Mouse (Mus musculus) forebrain, embryonic 16.5 days (tissue): ENCODE results near the gene Tedc2. TPM values are rescaled to one million over a fixed set of nuclear protein-coding genes. Genes with fewer than 3 reads are reported as not detected.

Experiments used
- ATAC-seq: fragments of 200-750 bp; cut with Nextera tagmentation; 2 replicates; pipeline ENCODE4 v1.8.0; 2017; ENCODE audit warnings: mild to moderate bottlenecking, moderate library complexity
- H3K27ac ChIP-seq: fragments of 300-500 bp; sonication (generic); 2 replicates; pipeline ENCODE4 v1.5.1; 2014; ENCODE audit warnings: low read length, control low read depth
- H3K27me3 ChIP-seq: fragments of 300-500 bp; sonication (generic); replicated peaks from 2 replicates; pipeline ENCODE4 v1.6.1; 2014; ENCODE audit warnings: low read length; ENCODE audit not compliant: control insufficient read depth, insufficient read depth
- H3K36me3 ChIP-seq: fragments of 300-500 bp; sonication (generic); 2 replicates; pipeline ENCODE4 v1.6.1; 2014; ENCODE audit not compliant: control insufficient read depth, insufficient read depth
- H3K4me1 ChIP-seq: fragments of 300-500 bp; sonication (generic); replicated peaks from 2 replicates; pipeline ENCODE4 v1.6.1; 2014; ENCODE audit warnings: low read length; ENCODE audit not compliant: control insufficient read depth, insufficient read depth
- H3K4me2 ChIP-seq: fragments of 300-500 bp; sonication (generic); 2 replicates; pipeline ENCODE4 v1.6.1; 2014; ENCODE audit warnings: mild to moderate bottlenecking, low read length, control low read depth
- H3K4me3 ChIP-seq: fragments of 300-500 bp; sonication (generic); replicated peaks from 2 replicates; pipeline ENCODE4 v1.5.1; 2014; ENCODE audit warnings: mild to moderate bottlenecking, low read length, control low read depth
- H3K9ac ChIP-seq: fragments of 300-500 bp; sonication (generic); replicated peaks from 2 replicates; pipeline ENCODE4 v1.6.1; 2014; ENCODE audit warnings: low read depth, low read length, control low read depth
- H3K9me3 ChIP-seq: fragments of 300-500 bp; sonication (generic); 2 replicates; pipeline ENCODE4 v1.6.1; 2016; ENCODE audit warnings: low read length; ENCODE audit not compliant: control insufficient read depth
- WGBS: fragments of 180-500 bp; shearing (Covaris S2); extraction: QIAGEN DNeasy Blood & Tissue Kit; methylation state at CpG from one replicate; pipeline ENCODE4 v1.1.7; 2014; 5-methylcytosine and 5-hydroxymethylcytosine counted together
- polyA plus RNA-seq: library from polyadenylated mRNA; unstranded; fragments of >200 nt; fragmentation: Nextera tagmentation; extraction: Ambion mirVana; gene quantifications from 2 replicates; pipeline ENCODE4 v1.2.1, GENCODE M21; 2015

The Tedc2 gene
- polyA plus RNA-seq, 1 experiment from 2014 or later = 12.2 TPM

DNA sequence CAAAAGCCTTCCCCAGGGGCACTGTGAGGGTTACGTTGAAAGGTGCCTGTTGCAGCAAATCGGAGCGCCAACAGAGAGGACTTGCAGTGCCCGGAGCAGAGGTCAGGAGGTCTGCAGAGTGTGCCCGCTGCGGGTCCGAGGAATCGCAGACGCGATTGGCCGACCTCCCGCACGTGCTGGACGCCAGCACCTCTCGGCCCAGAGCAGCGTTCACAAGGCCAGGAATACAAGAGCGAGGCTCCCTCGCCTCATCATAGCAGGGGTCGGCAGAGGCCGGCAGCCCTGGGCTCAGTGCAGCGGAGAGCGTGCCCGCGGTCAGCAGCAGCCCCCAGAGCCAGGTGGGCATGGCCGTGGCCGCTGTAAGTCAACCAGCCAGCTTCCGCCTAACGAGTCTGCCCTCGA lies 12.0 kb downstream of the Tedc2 start:
- WGBS = 2% methylated on average over 29 of the region's 29 CpGs
- peak overlapping the region; percentile 78 for H3K9ac ChIP-seq
- peak overlapping the region; percentile 59 for H3K27ac ChIP-seq
- ATAC-seq = no peak
- H3K27me3 ChIP-seq = peaks cover 8% of the 10 kb centered on the region; the same call in 1 of the 2 replicates
- peaks cover 73% of the 10 kb centered on the region for H3K4me1 ChIP-seq
- peak overlapping the region; percentile 96 for H3K4me2 ChIP-seq
- no peaks in the 10 kb centered on the region for H3K36me3 ChIP-seq
- peak overlapping the region; percentile 54 for H3K4me3 ChIP-seq
- H3K9me3 ChIP-seq = no peaks in the 10 kb centered on the region

DNA sequence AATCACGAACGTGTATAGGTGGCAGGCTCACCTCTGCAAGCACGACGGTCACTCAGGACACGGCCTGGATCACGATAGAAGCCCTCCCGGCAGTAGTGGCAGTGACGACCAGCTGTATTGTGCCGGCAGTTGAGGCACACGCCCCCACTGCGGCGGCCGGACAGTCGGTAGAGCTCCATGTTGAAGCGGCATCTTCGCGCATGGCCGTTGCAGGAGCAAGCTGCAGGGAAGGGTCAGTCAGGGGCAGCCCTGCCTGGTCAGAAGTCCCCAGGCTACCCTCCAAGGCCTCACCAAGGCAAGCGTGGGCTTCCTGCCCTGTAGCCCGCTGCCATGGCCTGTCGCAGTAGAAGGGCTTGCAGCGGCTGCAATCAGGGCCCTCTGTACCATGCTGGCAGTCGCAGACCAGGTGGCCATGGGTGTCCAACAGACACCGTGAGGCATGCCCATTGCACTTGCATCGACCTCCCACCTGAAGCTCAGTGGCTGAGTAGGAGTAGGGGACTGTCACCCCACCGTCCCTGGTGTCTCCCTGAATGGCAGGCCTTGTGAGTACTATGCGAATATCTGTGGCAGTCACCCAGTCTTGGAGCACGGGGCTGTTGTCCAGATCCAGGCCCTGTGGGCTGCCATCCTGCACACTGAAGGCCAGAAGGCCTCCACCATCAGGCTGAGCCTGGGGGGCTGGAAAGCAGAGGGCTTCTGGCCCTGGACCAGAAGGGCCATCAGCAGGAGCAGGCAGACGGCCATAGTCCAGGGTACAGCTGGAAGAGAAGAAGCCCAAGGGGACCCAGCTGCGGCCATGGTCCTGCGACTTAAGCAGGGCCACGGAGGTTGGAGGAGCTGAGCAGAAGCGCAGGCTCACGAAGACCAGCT lies 12.6 kb downstream of the Tedc2 start:
- no peak for ATAC-seq
- Histone ChIP-seq H3K27me3 (peaks cover 8% of the 10 kb centered on the region; the same call in 1 of the 2 replicates), H3K4me2 (peak overlapping the region; percentile 96), H3K4me3 (peak overlapping the region; percentile 54), H3K9ac (peak overlapping the region; percentile 78), H3K36me3 (no peaks in the 10 kb centered on the region), H3K27ac (no peak overlapping the region), H3K4me1 (peaks cover 77% of the 10 kb centered on the region), H3K9me3 (no peaks in the 10 kb centered on the region)
- WGBS = 64% methylated on average over 34 of the region's 34 CpGs

DNA sequence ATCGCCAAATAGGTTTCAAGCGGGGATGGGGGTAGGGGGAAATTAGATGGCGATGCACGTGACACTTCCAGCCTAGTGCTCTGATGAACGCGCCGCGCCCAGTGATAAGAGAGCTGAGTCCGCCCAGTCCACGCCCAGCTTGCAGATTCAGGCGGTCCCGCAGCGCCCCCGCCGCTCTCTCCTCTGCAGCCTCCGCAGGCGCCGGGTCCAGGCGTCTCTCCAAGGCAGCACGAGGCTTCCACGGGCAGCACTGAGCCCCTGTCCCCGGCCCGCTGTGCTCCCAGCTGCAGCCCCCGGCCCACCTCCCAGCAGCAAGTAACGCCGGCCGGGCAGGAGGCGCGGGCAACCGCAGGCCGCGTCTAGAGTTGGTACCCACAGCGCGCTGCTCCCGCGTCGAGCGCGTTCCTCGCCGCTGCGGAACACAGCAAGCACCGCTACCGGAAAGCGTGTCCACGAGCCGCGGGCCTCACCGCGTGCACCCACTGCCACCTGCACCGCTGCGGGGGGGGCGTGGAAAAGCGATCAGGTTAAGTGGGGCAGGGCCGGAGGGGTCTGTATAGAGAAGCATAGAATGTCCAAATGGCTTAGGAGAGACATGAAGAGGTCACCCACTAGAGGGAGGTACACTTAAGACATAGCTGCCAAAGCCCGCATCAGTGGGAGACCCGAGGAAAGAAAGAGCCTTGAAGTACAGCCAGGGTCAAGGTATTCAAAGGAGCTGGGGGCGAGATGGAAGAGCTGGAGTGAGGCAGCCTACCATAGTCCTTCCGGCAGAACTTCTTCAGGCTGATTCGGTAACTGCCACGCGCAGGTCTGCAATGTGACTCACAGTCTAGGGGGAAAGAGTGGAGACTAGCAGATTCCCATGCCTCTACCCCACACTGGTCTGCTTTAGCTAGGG lies 13.9 kb downstream of the Tedc2 start:
- Histone ChIP-seq H3K4me3 (peak overlapping the region; percentile 85), H3K36me3 (no peaks in the 10 kb centered on the region), H3K27me3 (peaks cover 8% of the 10 kb centered on the region; the same call in 1 of the 2 replicates), H3K4me2 (peak overlapping the region; percentile 96), H3K4me1 (peaks cover 75% of the 10 kb centered on the region), H3K27ac (peak overlapping the region; percentile 44), H3K9ac (peak overlapping the region; percentile 68), H3K9me3 (no peaks in the 10 kb centered on the region)
- peak; percentile 25 for ATAC-seq
- WGBS = 5% methylated on average over 59 of the region's 62 CpGs

DNA sequence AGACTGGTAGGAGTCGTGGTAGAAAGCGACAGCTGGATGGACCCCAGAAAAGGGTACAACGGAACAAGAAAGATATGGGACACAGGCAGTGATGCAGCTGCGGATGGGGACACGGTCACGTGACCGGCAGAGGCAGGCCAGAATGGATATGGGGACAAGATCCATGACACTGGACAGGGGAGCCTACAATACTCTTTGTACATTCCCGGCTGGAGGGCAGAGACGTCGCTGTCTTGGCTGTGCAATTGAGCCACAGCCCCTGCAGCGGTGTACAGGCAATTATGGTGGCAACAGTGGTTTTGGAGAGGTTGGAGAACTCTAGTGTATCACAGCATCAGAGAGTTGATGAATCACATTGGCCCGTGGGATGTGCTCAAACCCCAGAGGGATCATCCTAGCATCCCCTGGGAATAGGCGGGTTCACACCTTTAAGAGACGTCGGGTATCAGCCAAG lies 14.7 kb downstream of the Tedc2 start:
- Histone ChIP-seq H3K27ac (peak overlapping the region; percentile 62), H3K27me3 (peaks cover 8% of the 10 kb centered on the region; the same call in 1 of the 2 replicates), H3K36me3 (no peaks in the 10 kb centered on the region), H3K4me2 (peak overlapping the region; percentile 96), H3K4me3 (peak overlapping the region; percentile 85), H3K9ac (peak overlapping the region; percentile 68), H3K9me3 (no peaks in the 10 kb centered on the region), H3K4me1 (peaks cover 69% of the 10 kb centered on the region)
- WGBS = 7% methylated on average over 15 of the region's 15 CpGs
- peak; percentile 11 for ATAC-seq

DNA sequence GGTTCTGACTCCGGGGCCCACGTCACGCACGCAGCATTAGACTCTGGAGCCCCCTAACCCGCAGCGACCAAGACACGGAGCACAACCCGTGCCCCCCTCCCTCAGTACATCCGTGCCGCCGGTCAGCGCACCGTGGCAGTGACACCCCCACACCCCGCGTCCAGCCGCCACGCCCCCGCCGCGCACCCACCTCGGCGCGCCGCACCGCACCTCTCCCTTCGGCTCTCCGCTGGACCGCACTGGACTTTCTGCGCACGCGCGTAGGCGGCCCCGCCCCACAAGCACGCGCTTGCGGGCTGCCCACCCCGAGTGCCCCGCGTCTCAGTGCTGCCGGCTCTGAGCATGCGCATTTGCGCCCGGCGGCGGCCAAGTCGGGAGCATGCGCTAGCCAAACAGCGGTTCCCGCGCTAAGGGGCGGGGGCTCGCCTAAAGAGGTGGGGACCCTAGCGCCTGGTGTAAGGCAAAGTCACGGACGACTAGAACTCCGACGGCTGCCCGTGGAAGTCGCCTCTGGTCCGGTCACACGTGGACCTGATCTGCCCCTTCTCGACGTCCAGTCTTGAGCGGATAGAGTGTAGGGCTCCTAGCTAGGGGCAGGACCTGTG lies 15.3 kb downstream of the Tedc2 start, which contains the start of gene Tbc1d24:
Gene Tbc1d24 (minus strand): TSS at position 279 of the 605 bp plus-strand sequence.
- peak within 1 kb of the TSS; percentile 96 for H3K4me2 ChIP-seq
- ATAC-seq = peak; percentile 79
- H3K9me3 ChIP-seq = no peaks in the 10 kb centered on the region
- H3K4me1 ChIP-seq = peaks cover 70% of the 10 kb centered on the region
- no peaks in the 10 kb centered on the region for H3K36me3 ChIP-seq
- H3K27me3 ChIP-seq = peaks cover 8% of the 10 kb centered on the region; the same call in 1 of the 2 replicates
- H3K9ac ChIP-seq = peak within 1 kb of the TSS; percentile 87
- H3K4me3 ChIP-seq = peak within 1 kb of the TSS; percentile 85
- under 1% methylated on average over 63 of the region's 65 CpGs for WGBS
- H3K27ac ChIP-seq = peak within 1 kb of the TSS; percentile 62

DNA sequence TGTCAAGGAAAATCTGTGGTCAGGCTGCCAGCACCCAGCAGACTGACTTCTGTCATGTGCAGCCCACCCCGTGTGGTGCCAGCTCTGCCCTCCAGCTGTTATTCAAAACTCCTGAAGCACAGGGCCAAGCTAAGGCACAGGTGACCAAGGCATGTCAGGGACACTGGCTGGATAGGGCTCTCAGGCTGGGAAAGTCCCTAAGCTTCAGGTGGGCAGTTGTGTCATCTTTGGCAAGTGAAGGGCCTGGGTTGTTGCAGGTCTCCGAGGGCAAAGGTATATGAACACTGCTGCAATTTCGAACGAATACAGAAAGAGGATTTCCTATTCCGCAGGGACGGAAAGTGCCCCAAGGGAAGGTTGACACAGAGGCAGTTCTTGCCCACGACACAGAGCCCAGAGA lies 15.8 kb downstream of the Tedc2 start:
- H3K9me3 ChIP-seq = no peaks in the 10 kb centered on the region
- no peak overlapping the region for H3K27ac ChIP-seq
- peaks cover 8% of the 10 kb centered on the region; the same call in 1 of the 2 replicates for H3K27me3 ChIP-seq
- H3K36me3 ChIP-seq = no peaks in the 10 kb centered on the region
- H3K4me2 ChIP-seq = peak overlapping the region; percentile 96
- H3K9ac ChIP-seq = peak overlapping the region; percentile 87
- peak overlapping the region; percentile 85 for H3K4me3 ChIP-seq
- ATAC-seq = no peak
- WGBS = 5% methylated on average over 7 of the region's 7 CpGs
- H3K4me1 ChIP-seq = peaks cover 75% of the 10 kb centered on the region

DNA sequence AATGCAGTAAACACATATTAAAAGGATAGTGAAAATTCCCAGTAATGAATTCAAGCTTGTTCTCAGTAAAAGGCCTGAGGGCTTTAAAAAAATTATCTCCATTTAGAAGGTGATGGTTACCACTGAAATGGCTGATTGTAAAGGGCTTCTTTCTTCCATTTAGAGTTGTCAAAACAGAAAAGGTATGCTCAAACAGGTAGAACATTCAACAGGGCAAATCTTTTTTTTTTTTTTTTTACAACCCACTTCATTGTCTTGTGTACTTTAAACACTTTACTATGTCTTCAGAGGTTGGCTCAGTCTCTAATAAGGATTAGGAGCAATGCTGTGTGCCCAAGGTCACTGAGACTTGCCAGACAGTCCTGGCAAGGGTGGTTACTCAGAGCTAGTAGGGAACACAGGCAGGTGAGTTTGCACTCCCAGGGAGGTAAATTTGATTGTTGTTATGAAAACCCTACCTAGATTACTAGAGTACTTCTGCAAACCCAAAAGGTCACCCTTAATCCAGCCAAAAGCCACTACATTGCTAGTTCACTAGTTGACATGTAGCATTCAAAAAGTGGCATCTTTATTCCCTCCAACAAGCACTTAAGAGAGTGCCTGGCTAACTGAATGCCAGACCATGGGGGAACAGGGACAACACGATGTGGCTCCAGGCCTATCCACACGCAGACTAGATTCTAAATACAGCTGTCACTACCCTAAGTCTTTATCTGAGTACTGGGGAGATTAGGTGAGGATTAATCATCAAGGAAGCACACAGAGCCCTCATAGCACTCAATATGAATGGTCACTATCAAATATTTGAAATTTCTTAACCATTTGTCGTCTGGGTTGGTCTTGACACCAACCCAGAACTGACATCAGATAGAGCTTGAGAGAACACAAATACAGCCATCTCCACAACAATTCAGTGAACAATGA lies 16.8 kb downstream of the Tedc2 start:
- Histone ChIP-seq H3K9ac (no peak overlapping the region), H3K4me3 (no peak overlapping the region), H3K27ac (no peak overlapping the region), H3K4me1 (peaks cover 72% of the 10 kb centered on the region), H3K4me2 (peak overlapping the region; percentile 96), H3K27me3 (peaks cover 8% of the 10 kb centered on the region; the same call in 1 of the 2 replicates), H3K36me3 (no peaks in the 10 kb centered on the region), H3K9me3 (no peaks in the 10 kb centered on the region)
- no peak for ATAC-seq
- WGBS = 72% methylated on average over 3 of the region's 3 CpGs

DNA sequence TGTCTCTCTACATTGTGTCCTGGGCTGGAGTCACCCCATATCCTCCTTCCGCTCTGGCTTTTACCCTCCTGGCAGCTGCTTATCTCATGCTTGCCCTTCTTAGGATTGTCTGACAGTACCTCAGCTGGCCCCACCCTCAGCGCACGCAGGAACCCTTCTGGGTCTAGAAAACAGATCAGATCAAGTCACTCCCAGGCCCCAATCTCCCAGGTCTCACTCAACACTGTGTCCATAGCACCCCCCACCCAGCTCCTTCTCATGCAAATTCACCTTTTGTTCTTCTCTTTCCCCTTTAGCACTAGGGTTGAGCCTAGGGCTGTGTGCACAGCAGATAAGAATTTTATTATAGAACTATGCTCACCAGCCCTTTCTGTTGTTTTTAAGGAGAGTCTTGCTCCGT lies 17.6 kb downstream of the Tedc2 start:
- H3K27ac ChIP-seq = no peak overlapping the region
- peak overlapping the region; percentile 25 for H3K4me2 ChIP-seq
- H3K4me3 ChIP-seq = no peak overlapping the region
- H3K4me1 ChIP-seq = peaks cover 64% of the 10 kb centered on the region
- 0 out of 2 replicates have a peak overlapping the region, but pooled peaks have one; percentile 8 for H3K9ac ChIP-seq
- no peaks in the 10 kb centered on the region for H3K36me3 ChIP-seq
- no peak for ATAC-seq
- peaks cover 7% of the 10 kb centered on the region; the same call in 1 of the 2 replicates for H3K27me3 ChIP-seq
- 48% methylated on average over 4 of the region's 4 CpGs for WGBS
- H3K9me3 ChIP-seq = no peaks in the 10 kb centered on the region
